Mouse (Mus musculus) kidney, embryonic 15.5 days (tissue): Measurements from ENCODE around the gene Trappc10. TPM values are rescaled to one million over a fixed set of nuclear protein-coding genes. Genes with fewer than 3 reads are reported as not detected.
"Not testable (repeated sequence)": the region's sequence is repeated elsewhere in the genome, so short reads cannot be mapped to it uniquely, and the experiment has no call there.

Experiments
- ATAC-seq: fragments of 200-750 bp; cut with Nextera tagmentation; replicated peaks from 2 replicates; pipeline ENCODE4 v1.8.0; 2017; ENCODE audit warnings: moderate TSS enrichment; ENCODE audit not compliant: low FRiP score
- H3K27ac ChIP-seq: fragments of 300-500 bp; sonication (generic); 2 replicates; pipeline ENCODE4 v1.5.1; 2015; ENCODE audit warnings: mild to moderate bottlenecking, inconsistent platforms
- H3K27me3 ChIP-seq: fragments of 300-500 bp; sonication (generic); 2 replicates; pipeline ENCODE4 v1.6.1; 2015; ENCODE audit warnings: inconsistent platforms
- H3K36me3 ChIP-seq: fragments of 300-500 bp; sonication (generic); 2 replicates; pipeline ENCODE4 v1.6.1; 2015; ENCODE audit warnings: inconsistent platforms
- H3K4me1 ChIP-seq: fragments of 300-500 bp; sonication (generic); 2 replicates; pipeline ENCODE4 v1.6.1; 2015; ENCODE audit warnings: inconsistent platforms
- H3K4me2 ChIP-seq: fragments of 300-500 bp; sonication (generic); 2 replicates; pipeline ENCODE4 v1.6.1; 2015; ENCODE audit warnings: moderate library complexity, mild to moderate bottlenecking, inconsistent platforms
- H3K4me3 ChIP-seq: fragments of 300-500 bp; sonication (generic); replicated peaks from 2 replicates; pipeline ENCODE4 v1.5.1; 2015; ENCODE audit warnings: mild to moderate bottlenecking, inconsistent platforms
- H3K9ac ChIP-seq: fragments of 300-500 bp; sonication (generic); 2 replicates; pipeline ENCODE4 v1.6.1; 2015; ENCODE audit warnings: mild to moderate bottlenecking, inconsistent platforms
- H3K9me3 ChIP-seq: fragments of 300-500 bp; sonication (generic); replicated peaks from 2 replicates; pipeline ENCODE4 v1.6.1; 2016; ENCODE audit warnings: inconsistent platforms
- WGBS: fragments of 180-500 bp; shearing (Covaris S2); methylation state at CpG from one replicate; pipeline ENCODE4 v1.1.7; 2015; ENCODE audit warnings: mixed read lengths; 5-methylcytosine and 5-hydroxymethylcytosine counted together
- polyA plus RNA-seq: library from polyadenylated mRNA; unstranded; fragments of >200 nt; fragmentation: Nextera tagmentation; extraction: Ambion mirVana; gene quantifications from 2 replicates; pipeline ENCODE4 v1.2.1, GENCODE M21; 2015

Gene Trappc10
- polyA plus RNA-seq, 1 experiment from 2014 or later, result 12.5 TPM

DNA sequence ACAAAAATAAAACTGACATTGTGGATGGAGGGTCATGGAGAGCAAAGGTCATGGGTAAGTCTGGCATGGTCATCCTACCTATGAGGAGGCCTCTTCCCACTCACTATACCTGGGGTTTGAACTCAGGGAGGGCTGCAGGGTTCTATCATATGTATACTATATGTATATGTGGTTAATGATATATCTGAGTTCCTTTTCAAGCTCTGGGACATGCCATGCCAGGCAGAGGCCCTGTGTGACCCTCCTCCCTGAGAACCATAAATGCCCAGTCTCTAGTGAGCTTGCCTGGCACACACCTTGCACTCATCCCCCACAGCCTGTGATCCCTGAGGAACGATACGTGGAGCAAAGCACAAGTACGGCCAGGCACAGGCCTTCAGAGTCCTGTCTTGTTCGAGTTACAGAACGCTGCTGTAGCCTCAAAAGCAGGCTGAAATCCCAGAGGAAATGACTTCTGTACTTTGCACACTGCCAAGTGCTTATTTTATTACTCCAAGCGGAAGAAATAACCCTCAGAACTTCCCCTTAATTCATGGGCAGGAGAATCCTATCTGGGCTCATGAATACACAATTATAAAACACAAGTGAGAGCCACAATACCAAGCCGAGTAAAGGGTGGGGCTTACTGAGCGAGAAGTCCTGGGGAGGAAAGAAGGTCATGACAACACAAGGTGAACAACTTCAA is 16.4 kb downstream of the Trappc10 start:
- no peak for ATAC-seq
- Histone ChIP-seq H3K4me3 (no peak overlapping the region), H3K9me3 (no peaks in the 10 kb centered on the region), H3K9ac (no peak overlapping the region), H3K4me1 (no peaks in the 10 kb centered on the region), H3K36me3 (peaks cover 43% of the 10 kb centered on the region), H3K4me2 (no peak overlapping the region), H3K27me3 (no peaks in the 10 kb centered on the region), H3K27ac (no peak overlapping the region)
- 75% methylated on average over 8 of the region's 8 CpGs for WGBS

DNA sequence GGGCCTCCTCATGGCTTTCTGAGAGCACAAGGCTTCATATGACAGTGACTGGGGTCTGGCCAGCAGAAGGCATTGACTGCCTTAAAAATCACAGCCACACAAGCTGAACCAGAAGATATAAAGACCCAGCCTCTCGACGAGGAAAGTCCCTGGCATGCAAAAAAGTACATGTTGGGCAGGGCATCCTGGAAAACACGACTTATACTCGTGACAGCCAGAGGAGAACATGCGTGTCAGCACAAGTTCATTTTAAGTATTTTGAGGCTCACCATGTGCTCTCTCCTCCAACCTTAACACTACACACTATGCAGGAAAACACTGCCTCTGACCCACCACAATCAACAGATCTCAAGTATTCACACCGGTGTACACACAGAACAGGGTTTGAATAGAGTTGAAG is 20.3 kb downstream of the Trappc10 start:
- ATAC-seq, result no peak
- WGBS, result 89% methylated on average over 6 of the region's 6 CpGs

DNA sequence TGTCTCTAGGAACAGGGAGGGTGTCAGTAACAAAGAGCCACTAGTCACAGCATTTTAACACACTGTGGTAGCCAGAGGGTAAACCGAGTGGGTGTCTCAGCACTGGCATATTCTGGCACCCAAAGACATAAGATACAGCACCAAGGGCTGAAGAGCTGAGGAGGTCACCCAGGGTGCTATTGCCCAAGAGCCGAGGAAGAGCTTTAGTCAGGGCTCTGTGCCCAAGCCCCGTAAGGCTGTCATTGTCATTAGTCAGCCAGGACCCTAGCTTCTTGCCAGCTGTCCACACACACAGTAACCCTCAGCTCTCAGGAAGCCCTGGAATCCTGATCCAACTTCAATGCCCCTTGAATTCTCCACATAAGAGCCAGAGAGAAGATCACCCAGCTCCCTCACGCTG is 21.5 kb downstream of the Trappc10 start:
- no peak for ATAC-seq
- Histone ChIP-seq H3K4me2 (no peak overlapping the region), H3K9ac (no peak overlapping the region), H3K27ac (no peak overlapping the region), H3K36me3 (peaks cover 60% of the 10 kb centered on the region), H3K9me3 (no peaks in the 10 kb centered on the region), H3K4me3 (no peak overlapping the region), H3K27me3 (no peaks in the 10 kb centered on the region), H3K4me1 (no peaks in the 10 kb centered on the region)
- 91% methylated on average over 4 of the region's 4 CpGs for WGBS

More for the DNA sequence above, 20.3 kb downstream of the Trappc10 start:
- Histone ChIP-seq H3K4me2 (no peak overlapping the region), H3K27me3 (no peaks in the 10 kb centered on the region), H3K4me3 (no peak overlapping the region), H3K9me3 (no peaks in the 10 kb centered on the region), H3K27ac (no peak overlapping the region), H3K4me1 (no peaks in the 10 kb centered on the region), H3K9ac (no peak overlapping the region), H3K36me3 (peaks cover 61% of the 10 kb centered on the region)

DNA sequence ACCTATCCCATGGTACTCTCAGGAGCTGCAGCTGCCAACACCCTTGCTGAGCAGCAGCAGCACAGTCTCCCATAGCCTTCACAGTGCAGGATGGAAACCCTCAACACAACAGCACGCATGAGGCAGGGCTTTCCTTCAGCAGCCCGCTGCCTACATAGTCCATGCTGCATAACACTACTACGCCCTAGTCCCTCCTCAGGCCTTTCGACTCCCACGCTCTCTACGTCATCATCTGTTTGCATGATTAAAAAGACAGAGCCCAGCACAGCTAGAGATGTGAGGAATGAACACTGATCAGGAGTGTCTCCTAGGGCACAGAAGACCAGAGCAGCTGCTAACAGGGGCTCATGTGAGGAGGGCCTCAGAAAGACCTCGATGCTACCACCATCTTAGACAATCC is 23.1 kb downstream of the Trappc10 start:
- Histone ChIP-seq H3K4me3 (no peak overlapping the region), H3K4me1 (no peaks in the 10 kb centered on the region), H3K27ac (no peak overlapping the region), H3K9me3 (no peaks in the 10 kb centered on the region), H3K4me2 (no peak overlapping the region), H3K36me3 (peaks cover 63% of the 10 kb centered on the region), H3K9ac (no peak overlapping the region), H3K27me3 (no peaks in the 10 kb centered on the region)
- WGBS, result 89% methylated on average over 7 of the region's 7 CpGs
- ATAC-seq, result no peak

DNA sequence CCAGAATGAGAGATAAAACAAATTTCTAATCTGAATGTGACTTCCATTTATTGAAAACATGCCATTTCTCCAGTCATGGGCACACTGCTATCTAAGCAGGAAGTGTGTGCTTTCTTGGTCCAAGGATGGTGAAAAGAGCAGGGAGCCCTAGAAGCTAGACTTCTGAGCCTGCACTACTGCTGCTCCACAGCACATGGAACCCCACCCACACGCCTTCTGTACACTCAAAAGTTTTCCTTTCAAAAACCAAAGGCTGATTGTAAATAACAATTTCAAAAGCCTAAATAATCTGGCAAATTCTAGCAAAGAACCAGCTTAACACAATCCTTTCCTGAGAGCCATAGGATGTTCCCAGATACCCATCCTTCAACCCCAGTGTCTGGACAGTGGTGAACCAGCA is 24.9 kb downstream of the Trappc10 start:
- Histone ChIP-seq H3K4me1 (no peaks in the 10 kb centered on the region), H3K36me3 (peaks cover 76% of the 10 kb centered on the region), H3K4me2 (no peak overlapping the region), H3K27ac (no peak overlapping the region), H3K9ac (no peak overlapping the region), H3K27me3 (no peaks in the 10 kb centered on the region), H3K9me3 (no peaks in the 10 kb centered on the region), H3K4me3 (no peak overlapping the region)
- 89% methylated on average over 1 of the region's 1 CpGs for WGBS
- no peak for ATAC-seq

DNA sequence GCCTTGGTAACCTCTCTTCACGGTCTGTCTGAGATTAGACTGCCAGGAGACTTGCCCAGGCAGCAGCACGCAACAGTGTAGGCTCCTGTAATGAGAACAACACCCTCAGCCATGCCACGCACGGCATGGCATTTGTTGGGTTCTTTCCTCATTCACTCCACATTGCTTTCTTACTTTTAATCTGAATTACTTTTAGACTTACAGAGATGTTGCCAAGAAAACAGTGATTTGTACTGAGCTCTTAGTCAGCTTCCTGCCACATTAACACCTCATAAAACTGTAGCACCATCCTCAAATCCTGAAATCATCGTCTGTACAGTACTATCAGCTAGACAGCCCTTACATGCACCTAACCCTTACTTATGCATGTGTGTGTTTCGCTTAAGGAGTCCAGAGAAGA is 25.9 kb downstream of the Trappc10 start:
- WGBS, result 69% methylated on average over 6 of the region's 6 CpGs
- peaks cover 85% of the 10 kb centered on the region for H3K36me3 ChIP-seq
- H3K27ac ChIP-seq, result no peak overlapping the region

DNA sequence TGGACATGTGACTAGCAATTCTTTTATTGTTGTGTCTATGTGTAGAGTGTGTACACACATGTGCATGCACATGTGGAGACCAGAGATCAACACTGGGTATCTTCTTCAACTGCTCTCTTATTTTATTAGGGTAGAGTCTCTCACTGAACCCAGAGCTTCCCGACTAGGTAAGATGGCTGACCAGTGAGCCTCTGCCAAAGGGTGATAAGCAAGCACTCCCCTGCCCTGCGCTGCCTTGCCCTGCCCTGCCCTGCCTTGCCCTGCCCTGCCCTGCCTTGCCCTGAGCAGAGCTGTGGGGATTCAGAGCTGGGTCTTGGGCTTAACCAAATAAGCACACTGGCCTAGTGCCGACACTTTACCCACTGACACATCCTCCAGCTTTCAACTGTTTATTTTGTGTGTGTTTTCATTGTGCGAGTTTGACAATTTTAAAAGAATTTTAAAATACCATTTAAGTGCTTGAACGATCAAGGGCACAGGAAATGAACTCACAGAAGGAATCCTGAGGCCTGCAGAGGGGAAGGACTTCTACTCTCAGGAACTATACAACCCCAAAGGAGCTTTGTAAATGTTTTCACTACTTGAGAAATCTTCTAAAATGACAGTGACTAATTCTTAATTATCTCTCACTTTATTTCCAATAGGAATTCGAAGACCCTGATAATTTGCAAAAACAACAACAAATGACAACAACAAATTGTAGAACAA is 27.9 kb downstream of the Trappc10 start:
- H3K36me3 ChIP-seq, result peaks cover 97% of the 10 kb centered on the region
- 0 out of 2 replicates have a peak, but pooled peaks have one; percentile 70 for ATAC-seq
- H3K27me3 ChIP-seq, result no peaks in the 10 kb centered on the region
- H3K9ac ChIP-seq, result no peak overlapping the region
- H3K9me3 ChIP-seq, result no peaks in the 10 kb centered on the region
- H3K27ac ChIP-seq, result no peak overlapping the region
- WGBS, result 75% methylated on average over 6 of the region's 6 CpGs
- H3K4me3 ChIP-seq, result no peak overlapping the region
- H3K4me1 ChIP-seq, result no peaks in the 10 kb centered on the region
- no peak overlapping the region for H3K4me2 ChIP-seq

More for the DNA sequence above, 25.9 kb downstream of the Trappc10 start:
- H3K9me3 ChIP-seq, result no peaks in the 10 kb centered on the region
- H3K4me1 ChIP-seq, result no peaks in the 10 kb centered on the region
- H3K9ac ChIP-seq, result no peak overlapping the region
- H3K4me2 ChIP-seq, result no peak overlapping the region
- no peaks in the 10 kb centered on the region for H3K27me3 ChIP-seq
- no peak overlapping the region for H3K4me3 ChIP-seq
- ATAC-seq, result no peak

DNA sequence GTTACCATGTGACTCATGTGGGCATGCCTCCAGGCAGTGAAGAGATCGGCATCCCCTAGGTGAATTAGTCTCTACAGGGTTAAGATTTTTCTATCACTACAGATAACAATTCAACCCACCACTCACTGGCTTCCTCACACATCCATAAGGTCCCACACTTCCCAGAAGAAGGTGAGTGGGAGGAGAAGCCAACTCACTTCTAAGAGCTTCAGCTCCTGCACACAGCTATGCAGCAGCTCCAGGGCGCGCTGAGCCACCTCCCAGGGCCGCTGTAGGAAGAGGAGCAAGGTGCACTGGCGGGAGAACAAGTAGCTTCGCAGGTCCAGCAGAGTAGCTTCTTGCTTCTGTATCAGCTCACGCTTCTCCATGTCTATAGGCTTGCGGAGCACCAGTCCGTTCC is 30.1 kb downstream of the Trappc10 start:
- no peaks in the 10 kb centered on the region for H3K9me3 ChIP-seq
- 94% methylated on average over 9 of the region's 9 CpGs for WGBS
- H3K9ac ChIP-seq, result no peak overlapping the region
- no peak for ATAC-seq
- H3K27me3 ChIP-seq, result no peaks in the 10 kb centered on the region
- H3K4me1 ChIP-seq, result no peaks in the 10 kb centered on the region
- no peak overlapping the region for H3K4me3 ChIP-seq
- peaks cover 97% of the 10 kb centered on the region for H3K36me3 ChIP-seq
- no peak overlapping the region for H3K27ac ChIP-seq
- H3K4me2 ChIP-seq, result no peak overlapping the region

DNA sequence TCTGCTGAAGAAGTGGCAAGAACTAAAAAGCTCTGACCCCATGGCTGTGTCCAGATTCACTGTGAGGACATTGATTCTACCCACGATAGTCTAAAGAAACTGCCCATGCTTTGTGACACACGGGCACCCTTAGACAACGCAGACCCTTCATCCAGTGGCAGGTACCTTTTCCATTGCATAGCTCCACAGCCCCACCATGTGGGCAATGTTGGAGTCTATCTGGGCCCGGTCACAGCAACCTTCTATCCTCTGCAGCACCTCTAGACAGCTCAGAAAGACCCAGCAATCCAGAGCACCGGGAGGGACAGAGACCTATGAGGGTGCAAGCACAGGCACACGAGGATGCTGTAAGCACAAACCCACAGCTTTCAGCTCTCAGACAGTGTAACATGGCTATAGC is 33.1 kb downstream of the Trappc10 start:
- H3K9me3 ChIP-seq, result no peaks in the 10 kb centered on the region
- H3K36me3 ChIP-seq, result peaks cover 97% of the 10 kb centered on the region
- no peak for ATAC-seq

DNA sequence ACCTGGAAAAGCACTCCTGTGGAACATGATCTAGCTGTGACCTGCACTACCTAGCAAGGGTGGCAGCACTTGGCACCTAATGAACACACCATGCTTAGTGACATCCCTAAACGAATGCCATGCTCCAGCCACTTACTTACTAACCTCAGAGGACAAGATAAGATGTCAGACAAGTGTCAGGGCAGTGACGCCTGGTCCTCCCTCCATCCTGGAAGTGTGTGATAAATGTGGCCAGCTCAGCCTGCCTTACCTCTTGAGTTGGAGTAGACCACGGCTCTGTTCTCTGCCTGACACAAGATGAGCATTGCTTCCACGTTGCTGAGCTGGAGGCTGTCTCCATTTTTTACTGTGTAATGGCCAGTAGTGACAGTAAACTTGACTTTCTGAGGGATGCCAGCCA is 43.3 kb downstream of the Trappc10 start:
- Histone ChIP-seq H3K4me1 (no peaks in the 10 kb centered on the region), H3K27ac (no peak overlapping the region), H3K9me3 (no peaks in the 10 kb centered on the region), H3K9ac (no peak overlapping the region), H3K4me3 (no peak overlapping the region), H3K4me2 (no peak overlapping the region), H3K36me3 (peaks cover 89% of the 10 kb centered on the region), H3K27me3 (no peaks in the 10 kb centered on the region)
- no peak for ATAC-seq
- 94% methylated on average over 4 of the region's 4 CpGs for WGBS

More for the DNA sequence above, 33.1 kb downstream of the Trappc10 start:
- Histone ChIP-seq H3K4me1 (no peaks in the 10 kb centered on the region), H3K27me3 (no peaks in the 10 kb centered on the region), H3K4me3 (no peak overlapping the region), H3K4me2 (no peak overlapping the region), H3K27ac (no peak overlapping the region), H3K9ac (no peak overlapping the region)
- 66% methylated on average over 6 of the region's 6 CpGs for WGBS

DNA sequence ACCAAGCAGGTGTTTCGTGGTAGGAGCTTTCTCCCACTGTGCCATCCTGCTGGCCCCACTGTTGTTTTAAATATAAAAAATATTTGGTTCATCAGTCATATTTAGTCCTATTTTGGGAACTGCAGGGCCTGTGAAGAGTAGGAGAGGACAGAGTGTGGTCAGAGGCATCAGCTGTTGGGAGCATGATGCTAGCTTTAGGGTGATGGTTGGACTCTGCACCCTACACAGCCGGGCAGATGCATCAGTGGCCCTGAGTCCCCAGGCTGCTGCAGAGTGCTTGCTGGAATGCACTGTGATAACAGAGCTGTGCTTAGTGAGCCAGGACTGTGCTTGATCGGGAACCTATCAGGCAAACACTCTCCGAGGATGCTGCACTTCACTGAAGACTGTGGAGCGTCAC is 51.5 kb downstream of the Trappc10 start:
- Histone ChIP-seq H3K4me2 (no peak overlapping the region), H3K9me3 (no peaks in the 10 kb centered on the region), H3K9ac (no peak overlapping the region), H3K4me3 (no peak overlapping the region), H3K27ac (no peak overlapping the region), H3K4me1 (no peaks in the 10 kb centered on the region), H3K27me3 (no peaks in the 10 kb centered on the region), H3K36me3 (peaks cover 99% of the 10 kb centered on the region)
- 95% methylated on average over 5 of the region's 5 CpGs for WGBS
- no peak for ATAC-seq

DNA sequence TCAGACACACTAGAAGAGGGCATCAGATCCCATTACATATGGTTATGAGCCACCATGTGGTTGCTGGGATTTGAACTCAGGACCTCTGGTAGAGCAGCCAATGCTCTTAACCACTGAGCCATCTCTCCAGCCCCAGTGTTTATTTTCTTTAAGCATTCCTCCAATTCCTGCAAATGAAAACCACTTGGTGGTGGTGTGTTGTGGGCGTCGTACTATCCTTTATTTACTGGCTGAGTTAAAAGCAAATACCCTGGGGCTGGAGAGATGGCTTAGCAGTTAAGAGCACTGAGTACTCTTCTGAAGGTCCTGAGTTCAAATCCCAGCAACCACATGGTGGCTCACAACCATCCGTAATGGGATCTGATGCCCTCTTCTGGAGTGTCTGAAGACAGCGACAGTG is 58.4 kb downstream of the Trappc10 start:
- not testable (repeated sequence) for H3K27me3 ChIP-seq, H3K4me2 ChIP-seq, H3K9ac ChIP-seq, ATAC-seq, H3K9me3 ChIP-seq, H3K27ac ChIP-seq, H3K4me3 ChIP-seq
- WGBS, result 84% methylated on average over 4 of the region's 4 CpGs
- Histone ChIP-seq H3K4me1 (peaks cover 18% of the 10 kb centered on the region), H3K36me3 (peaks cover 63% of the 10 kb centered on the region)
